Mouse (Mus musculus) kidney, postnatal 25 days (tissue): Measurements from ENCODE around the gene Chst2.

Experiments used
- DNase-seq, 2 experiments: peaks; one replicate each; pipeline ENCODE4 v3.0.0; 2021; ENCODE audit warnings: mixed read lengths in 2 of 2

Chst2 gene

GRCm38 (mm10) chr9:95353829-95354391 lies 52.6 kb downstream of the Chst2 start:
- DNase-seq = no peak

DNA sequence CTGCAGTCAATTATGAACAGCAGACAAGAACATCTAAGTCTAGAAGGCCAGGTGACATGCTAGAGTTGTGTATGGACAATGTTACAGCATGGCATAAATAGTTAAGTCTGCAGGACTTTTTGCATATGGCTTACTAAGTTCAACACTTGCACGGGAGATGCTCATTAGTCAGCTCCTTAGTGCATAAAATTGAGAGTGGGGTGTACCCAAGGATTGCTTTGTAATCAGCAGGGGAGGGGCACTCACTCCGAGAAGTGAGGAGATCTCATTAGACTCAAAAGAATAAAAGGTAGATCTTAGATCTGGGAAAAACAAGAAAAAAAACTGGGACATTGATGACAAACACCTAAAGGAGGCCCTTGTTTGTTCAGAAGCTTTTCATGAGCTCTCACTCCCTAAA lies 54.6 kb downstream of the Chst2 start:
- no peak for DNase-seq

- DNase-seq = no peak
Observed at GRCm38 (mm10) chr9:95350550-95350949, 56.0 kb downstream of the Chst2 start.
